Mouse (Mus musculus): ENCODE results near the gene Klf12. TPM values are rescaled to one million over a fixed set of nuclear protein-coding genes. Genes with fewer than 3 reads are reported as not detected.

Gene Klf12
- total RNA-seq, 4 experiments from 2014 or later: 38.9 to 52.1 (median 45.3) TPM

GRCm38 (mm10) chr14:100052876-100053275 lies 231.6 kb downstream of the Klf12 start:
- no peak for DNase-seq (ENCODE audit: low spot score in 2 of 2)

GRCm38 (mm10) chr14:100045431-100045830 lies 239.0 kb downstream of the Klf12 start:
- DNase-seq (ENCODE audit: low spot score in 2 of 2): no peak

GRCm38 (mm10) chr14:100041823-100042222 lies 242.7 kb downstream of the Klf12 start:
- no peak for DNase-seq (ENCODE audit: low spot score in 2 of 2)

GRCm38 (mm10) chr14:100026671-100027070 lies 257.8 kb downstream of the Klf12 start:
- no peak for DNase-seq (ENCODE audit: low spot score in 2 of 2)

- DNase-seq (ENCODE audit: low spot score in 2 of 2): no peak
Observed at GRCm38 (mm10) chr14:100017219-100017618, 267.3 kb downstream of the Klf12 start.

- no peak for DNase-seq (ENCODE audit: low spot score in 2 of 2)
Observed at GRCm38 (mm10) chr14:100010525-100010924, 274.0 kb downstream of the Klf12 start.

GRCm38 (mm10) chr14:100009790-100010382 lies 274.6 kb downstream of the Klf12 start:
- DNase-seq (ENCODE audit: low spot score in 2 of 2): peak; percentile 10 to 29

GRCm38 (mm10) chr14:99983510-99983909 lies 301.0 kb downstream of the Klf12 start:
- no peak for DNase-seq (ENCODE audit: low spot score in 2 of 2)

GRCm38 (mm10) chr14:99981209-99981608 lies 303.3 kb downstream of the Klf12 start:
- no peak for DNase-seq (ENCODE audit: low spot score in 2 of 2)

- DNase-seq (ENCODE audit: low spot score in 2 of 2): no peak
Observed at GRCm38 (mm10) chr14:99967920-99968319, 316.6 kb downstream of the Klf12 start.

- DNase-seq (ENCODE audit: low spot score in 2 of 2): no peak
Observed at GRCm38 (mm10) chr14:99960500-99961229, 323.8 kb downstream of the Klf12 start.

GRCm38 (mm10) chr14:99955133-99955532 lies 329.3 kb downstream of the Klf12 start:
- no peak for DNase-seq (ENCODE audit: low spot score in 2 of 2)

GRCm38 (mm10) chr14:99944221-99945108 lies 340.0 kb downstream of the Klf12 start:
- DNase-seq (ENCODE audit: low spot score in 2 of 2): peak in 1 of 2 experiments; percentile 19

- DNase-seq (ENCODE audit: low spot score in 2 of 2): peak in 1 of 2 experiments; percentile 17
Observed at GRCm38 (mm10) chr14:99943156-99943555, 341.3 kb downstream of the Klf12 start.

- no peak for DNase-seq (ENCODE audit: low spot score in 2 of 2)
Observed at GRCm38 (mm10) chr14:99933456-99933855, 351.0 kb downstream of the Klf12 start.

- DNase-seq (ENCODE audit: low spot score in 2 of 2): peak; percentile 52 to 82
Observed at GRCm38 (mm10) chr14:99931879-99932278, 352.6 kb downstream of the Klf12 start.

GRCm38 (mm10) chr14:99911912-99912311 lies 372.6 kb downstream of the Klf12 start:
- no peak for DNase-seq (ENCODE audit: low spot score in 2 of 2)

GRCm38 (mm10) chr14:99910876-99911275 lies 373.6 kb downstream of the Klf12 start:
- no peak for DNase-seq (ENCODE audit: low spot score in 2 of 2)

- no peak for DNase-seq (ENCODE audit: low spot score in 2 of 2)
Observed at GRCm38 (mm10) chr14:99900902-99901301, 383.6 kb downstream of the Klf12 start.

GRCm38 (mm10) chr14:99898861-99899260 lies 385.6 kb downstream of the Klf12 start:
- DNase-seq (ENCODE audit: low spot score in 2 of 2): no peak

- peak; percentile 66 to 81 for DNase-seq (ENCODE audit: low spot score in 2 of 2)
Observed at GRCm38 (mm10) chr14:99894708-99895383, 389.6 kb downstream of the Klf12 start.
